Mouse (Mus musculus): Measurements from ENCODE around the gene Os9.
"Not testable (repeated sequence)": the region's sequence is repeated elsewhere in the genome, so short reads cannot be mapped to it uniquely, and the experiment has no call there.

The Os9 gene

DNA sequence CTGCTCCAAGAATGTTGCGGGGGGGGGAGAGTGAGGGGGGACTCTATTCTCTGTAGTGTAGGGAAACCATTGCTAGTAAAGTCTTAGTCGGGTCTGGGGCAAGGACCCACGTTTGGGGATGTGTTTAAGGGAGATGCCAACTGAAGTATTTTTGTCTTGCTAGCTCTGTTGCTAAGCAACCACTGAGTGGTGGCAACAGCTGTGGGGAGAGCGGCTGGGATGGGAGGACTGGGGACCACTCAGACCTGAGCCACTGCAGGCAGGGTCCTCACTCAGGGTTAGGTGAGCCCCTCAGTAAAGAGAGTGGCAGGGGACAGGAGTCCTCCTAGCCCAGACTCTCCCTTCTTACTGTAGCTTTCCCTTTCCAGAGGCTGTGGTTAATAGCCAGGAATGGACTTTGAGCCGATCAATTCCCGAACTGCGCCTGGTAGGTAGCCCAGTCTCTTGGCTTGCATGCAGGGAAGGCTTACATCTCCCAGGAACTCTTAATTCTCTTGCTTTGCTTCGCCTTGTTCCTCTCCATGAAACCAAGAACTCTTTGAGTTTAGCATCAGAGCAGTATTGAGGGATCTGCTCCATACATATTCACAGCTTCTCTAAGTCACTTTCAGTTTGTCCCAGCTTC, 38.8 kb downstream of the Os9 start:
- ATAC-seq (ENCODE audit: low TSS enrichment) = 0 out of 2 replicates have a peak, but pooled peaks have one; percentile 15

DNA sequence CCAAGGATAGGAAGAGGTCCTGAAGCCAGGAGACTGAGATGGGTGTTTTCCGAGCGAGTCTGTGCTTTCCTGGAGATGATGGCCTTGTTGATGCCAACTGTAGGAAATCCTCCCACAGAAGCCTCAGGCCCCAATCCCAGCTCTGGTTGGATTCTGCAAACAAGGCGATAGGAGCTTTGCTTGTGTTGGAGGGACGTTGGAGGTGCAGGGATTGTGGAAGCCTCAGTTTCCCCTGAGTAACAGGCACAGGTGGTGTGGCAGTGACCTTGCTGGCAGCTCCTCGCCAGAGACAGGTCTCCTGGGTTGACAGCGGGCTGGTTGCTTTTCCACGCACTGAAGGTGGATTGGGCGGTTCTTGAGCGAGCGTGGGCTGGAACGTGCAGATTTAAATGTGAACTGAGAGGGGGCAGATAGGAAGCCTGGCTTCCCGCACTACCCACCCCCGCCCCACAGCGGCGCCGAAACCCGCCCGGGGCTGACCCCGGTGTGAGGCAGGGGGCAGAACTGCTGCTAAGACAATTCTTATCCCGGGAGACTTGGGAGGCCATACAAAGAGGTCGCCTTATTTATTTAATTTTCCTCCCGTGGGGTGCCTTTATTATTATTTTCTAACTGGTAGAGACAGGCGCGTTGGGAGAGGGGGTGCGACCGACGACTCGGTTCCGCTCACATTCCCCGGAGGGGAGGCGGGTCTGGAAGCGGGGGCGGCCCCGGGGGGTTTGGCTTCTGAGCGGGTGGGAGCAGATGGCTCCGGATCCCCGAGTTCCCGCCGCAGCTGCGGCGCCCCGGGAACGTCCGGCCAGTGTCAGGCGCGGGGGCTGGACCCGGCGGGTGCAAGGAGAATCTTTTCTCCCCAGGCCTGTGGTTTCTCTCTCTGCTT, 39.8 kb downstream of the Os9 start:
- peak; percentile 6; the same call in 1 of the 2 replicates for ATAC-seq (ENCODE audit: low TSS enrichment)

DNA sequence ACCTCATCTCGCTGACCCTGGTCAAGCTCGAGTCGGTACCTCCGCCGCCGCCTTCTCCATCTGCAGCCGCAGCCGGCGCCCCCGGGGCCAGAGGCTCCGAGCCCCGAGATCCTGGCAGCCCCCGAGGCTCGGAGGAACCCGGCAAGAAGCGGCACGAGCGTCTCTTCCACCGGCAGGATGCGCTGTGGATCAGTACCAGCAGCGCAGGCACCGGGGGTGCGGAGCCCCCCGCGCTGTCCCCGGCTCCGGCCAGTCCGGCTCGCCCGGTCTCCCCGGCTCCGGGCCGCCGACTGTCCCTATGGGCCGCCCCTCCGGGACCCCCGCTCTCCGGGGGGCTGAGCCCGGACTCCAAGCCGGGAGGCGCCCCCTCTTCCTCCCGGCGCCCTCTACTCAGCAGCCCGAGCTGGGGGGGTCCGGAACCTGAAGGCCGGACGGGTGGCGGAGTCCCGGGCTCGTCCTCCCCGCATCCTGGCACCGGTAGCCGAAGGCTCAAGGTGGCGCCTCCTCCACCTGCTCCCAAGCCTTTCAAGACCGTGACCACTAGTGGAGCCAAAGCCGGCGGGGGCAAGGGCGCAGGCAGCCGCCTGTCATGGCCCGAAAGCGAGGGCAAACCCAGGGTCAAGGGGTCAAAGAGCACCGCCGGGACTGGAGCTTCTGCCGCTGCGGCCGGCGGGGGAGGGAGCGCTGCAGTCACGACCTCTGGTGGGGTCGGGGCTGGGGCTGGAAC, 41.1 kb downstream of the Os9 start:
- no peak for ATAC-seq (ENCODE audit: low TSS enrichment)

DNA sequence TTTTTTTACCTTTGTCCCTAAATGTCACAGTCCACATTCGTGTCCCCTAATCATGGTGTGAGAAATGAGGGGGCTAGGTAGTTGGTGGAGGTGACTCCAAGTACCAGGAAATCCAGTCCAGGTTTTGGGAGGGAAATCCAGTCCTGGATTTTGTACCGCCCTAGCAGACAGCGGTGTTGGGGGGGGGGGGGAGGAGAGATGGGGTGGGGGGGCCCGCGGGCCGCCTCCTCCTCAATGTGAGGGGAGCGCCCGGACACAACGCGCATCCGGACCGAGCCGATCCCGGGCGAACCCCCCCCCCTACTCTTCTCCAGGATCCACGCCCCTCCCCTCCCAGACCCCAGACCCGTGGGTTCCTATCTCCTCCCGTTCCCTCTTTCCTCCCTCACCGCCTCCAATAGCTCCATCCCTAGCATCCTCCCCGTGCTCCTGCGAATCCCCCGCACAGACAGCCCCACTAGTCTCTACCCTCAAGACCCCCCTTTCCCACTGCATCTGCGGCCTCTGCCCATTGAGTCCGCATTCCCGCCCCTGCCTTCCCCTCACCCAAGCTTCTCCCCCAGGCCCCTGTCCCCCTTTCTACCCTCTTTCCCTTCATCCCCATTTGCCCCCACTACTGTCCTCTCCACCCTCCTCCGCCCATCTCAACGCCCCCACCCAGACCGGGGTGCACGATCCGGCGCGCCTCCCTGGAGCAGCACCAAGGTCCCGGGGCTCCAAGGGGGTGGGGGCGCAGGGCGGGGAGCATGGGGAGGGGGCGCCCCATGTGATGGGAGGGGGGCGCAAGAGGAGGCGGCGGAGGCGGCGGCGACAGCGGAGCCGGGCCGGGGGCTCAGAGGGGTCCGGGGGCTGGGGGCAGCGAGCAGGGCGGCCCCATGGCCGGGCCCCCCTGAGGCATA, 42.0 kb downstream of the Os9 start:
- no peak for ATAC-seq (ENCODE audit: low TSS enrichment)

DNA sequence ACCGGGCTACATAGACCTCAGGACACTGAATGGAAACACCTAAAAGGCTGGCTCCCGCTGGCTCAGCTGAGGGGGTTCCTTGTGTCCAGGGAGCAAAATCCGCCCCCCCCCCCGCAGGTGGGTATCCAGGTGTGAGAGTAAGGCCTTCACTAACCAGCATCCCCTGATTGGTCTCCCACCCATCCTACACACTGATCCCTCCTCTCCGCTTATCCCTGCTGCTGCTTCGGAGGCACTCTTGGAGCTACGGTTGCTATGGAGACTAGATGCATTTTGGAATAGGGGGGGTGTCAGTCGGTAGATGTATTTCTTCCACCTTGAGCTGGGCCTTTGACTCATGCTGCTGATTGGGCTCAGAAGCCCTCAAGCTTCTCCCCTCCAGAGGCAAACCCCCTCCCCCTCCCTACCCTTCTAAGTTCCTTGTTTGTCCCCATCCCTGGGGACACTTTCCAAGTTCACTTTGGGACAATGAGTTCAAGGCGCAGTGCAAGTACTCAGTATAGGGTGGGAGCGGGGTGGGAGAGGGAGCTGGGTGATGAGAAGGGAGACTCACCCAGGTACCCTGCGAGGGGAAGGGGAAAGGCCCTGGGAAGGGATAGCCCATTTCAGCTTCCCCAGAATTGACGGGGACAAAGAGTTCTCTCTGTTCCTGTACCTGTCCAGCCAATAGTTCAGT, 42.8 kb downstream of the Os9 start:
- peak; percentile 56 for ATAC-seq (ENCODE audit: low TSS enrichment)

DNA sequence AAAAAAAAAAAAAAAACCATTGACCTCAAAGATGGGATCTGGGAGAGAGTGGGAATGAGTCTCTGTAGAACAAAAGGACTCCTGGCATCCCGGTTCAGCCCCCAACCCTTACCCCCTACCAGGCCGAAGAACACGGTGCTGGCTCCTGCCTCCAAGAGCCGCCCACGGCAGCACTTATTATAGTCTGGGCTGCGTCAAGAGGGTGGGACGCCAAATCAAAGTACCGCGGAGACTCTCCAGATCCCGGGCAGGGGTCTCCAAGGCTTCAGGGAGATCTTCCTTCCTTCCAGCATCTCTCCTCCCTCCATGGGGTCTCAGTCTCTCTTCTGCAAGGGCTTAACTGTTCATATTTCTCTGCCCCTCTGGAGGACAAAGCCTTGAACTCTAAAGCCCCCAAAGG, 43.4 kb downstream of the Os9 start:
- no peak for ATAC-seq (ENCODE audit: low TSS enrichment)

DNA sequence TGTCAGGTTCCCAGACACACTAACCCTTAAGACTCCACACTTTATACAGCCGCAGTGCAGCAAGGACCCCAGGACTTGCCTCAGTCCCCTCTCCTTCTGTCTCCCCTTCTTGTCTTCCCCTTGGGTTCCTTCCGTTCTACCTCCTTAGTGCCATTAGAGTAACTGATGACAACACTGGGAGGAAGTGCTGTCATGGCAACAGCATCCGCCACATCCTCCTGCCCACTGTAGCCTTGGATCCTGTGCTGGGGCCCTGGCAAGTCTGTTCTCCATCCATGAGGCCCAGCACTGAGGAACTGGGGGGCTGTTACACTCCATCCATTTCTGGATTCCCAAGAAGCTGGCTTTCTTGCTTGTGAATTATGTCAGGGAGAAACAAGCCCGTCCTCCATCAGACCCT, 44.8 kb downstream of the Os9 start:
- peak; percentile 33; the same call in 1 of the 2 replicates for ATAC-seq (ENCODE audit: low TSS enrichment)

DNA sequence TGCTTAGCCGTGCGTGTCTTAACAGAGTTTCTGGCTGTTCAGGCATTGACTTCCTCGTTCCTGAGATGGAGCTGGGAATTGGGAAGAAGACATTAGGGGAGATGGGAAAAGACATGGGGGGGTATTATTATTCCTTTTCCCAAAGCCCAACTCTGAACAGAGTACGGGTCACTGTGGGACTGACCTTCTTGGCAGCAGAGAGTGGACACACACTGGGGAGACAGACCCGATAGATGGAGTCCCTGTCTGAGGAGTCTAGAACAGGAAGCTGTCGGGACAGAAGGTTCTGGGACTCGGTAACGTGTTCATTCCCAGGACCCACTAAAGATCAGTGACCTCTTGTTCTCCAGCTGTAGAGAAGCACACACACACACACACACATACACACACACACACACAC, 45.3 kb downstream of the Os9 start:
- ATAC-seq (ENCODE audit: low TSS enrichment) = no peak

DNA sequence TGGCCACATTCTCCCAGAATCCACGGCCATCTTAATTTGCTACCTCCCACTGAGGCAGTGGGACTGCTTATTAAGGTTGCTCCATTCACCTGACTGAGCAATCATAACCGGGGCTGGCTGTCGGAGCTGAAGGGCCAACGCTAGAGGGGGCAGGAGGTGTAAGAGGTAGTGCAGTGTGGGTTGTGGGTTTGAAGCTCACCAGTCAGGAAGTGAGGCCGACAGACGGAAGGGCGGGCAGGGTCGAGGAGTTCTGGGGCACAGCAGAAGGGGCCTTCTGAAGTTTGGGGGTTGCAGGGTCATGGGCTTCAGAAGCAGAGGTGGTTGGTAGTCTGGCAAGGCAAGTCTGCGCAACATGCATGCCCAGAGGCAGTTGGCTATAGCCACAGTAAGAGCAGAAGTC, 45.9 kb downstream of the Os9 start, which contains the start of gene Agap2:
Gene Agap2, plus strand, starts transcription at position 205 of the 400 bp plus-strand sequence.
- no peak for ATAC-seq (ENCODE audit: low TSS enrichment)

DNA sequence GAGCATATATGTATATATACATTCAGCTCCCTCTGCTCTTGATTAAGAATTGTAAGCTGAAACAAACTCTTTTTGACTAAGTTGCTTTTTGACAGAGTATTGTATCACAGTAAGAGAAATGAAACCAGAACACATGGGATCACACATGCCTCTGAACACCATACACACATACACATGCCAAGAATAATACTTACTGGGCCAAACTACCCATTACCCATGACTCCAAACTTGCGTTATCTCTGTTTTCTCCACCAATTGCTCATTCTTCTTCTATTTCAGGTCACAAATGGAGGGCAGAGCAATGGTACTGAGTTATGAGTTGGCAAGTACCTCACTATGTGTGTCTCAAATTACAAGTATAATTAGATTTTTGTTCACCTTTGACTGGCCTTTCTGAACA, 47.0 kb downstream of the Os9 start:
- ATAC-seq (ENCODE audit: low TSS enrichment) = no peak

DNA sequence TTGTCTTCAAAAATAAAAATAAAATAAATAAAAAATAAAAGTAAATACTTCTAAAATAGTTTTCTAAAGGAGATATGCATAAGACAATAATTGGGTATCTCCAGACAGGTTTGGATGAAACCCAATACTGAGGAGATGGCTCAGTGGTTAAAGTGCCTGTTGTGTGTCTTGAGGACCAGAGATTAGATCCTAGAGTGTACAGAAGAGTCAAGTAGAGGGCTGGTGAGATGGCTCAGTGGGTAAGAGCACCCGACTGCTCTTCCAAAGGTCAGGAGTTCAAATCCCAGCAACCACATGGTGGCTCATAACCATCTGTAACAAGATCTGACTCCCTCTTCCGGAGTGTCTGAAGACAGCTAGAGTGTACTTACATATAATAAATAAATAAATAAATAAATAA, 48.0 kb downstream of the Os9 start:
- not testable (repeated sequence) for ATAC-seq (ENCODE audit: low TSS enrichment)

DNA sequence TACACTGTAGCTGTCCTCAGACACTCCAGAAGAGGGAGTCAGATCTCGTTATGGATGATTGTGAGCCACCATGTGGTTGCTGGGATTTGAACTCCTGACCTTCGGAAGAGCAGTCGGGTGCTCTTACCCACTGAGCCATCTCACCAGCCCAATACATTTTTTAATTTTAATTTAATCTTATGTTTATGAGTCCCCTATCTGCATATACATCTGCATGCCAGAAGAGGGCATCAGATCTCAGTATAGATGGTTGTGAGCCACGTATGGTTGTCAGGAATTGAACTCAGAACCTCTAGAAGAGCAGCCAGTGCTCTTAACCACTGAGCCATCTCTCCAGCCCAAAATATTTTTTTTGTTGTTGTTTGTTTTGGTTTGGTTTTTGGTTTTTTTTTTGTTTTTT, 48.7 kb downstream of the Os9 start:
- not testable (repeated sequence) for ATAC-seq (ENCODE audit: low TSS enrichment)

DNA sequence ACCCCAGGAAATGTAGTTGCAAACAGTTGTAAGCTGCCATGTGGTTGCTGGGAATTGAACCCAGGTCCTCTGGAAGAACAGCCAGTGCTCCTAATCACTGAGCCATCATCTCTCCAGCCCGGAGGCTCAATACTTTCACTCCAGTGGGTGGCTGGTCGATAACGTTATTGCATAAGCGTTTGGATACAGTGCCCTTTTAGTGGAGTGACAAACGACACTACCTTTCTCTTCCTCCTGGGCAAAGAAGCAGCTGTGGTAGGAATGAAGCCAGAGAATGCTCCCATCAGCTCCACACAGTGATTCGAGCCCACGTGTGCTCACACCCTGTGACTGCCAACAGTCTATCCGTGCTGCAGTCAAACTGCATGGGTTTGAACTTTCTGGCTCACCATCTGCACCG, 49.7 kb downstream of the Os9 start:
- ATAC-seq (ENCODE audit: low TSS enrichment) = no peak

DNA sequence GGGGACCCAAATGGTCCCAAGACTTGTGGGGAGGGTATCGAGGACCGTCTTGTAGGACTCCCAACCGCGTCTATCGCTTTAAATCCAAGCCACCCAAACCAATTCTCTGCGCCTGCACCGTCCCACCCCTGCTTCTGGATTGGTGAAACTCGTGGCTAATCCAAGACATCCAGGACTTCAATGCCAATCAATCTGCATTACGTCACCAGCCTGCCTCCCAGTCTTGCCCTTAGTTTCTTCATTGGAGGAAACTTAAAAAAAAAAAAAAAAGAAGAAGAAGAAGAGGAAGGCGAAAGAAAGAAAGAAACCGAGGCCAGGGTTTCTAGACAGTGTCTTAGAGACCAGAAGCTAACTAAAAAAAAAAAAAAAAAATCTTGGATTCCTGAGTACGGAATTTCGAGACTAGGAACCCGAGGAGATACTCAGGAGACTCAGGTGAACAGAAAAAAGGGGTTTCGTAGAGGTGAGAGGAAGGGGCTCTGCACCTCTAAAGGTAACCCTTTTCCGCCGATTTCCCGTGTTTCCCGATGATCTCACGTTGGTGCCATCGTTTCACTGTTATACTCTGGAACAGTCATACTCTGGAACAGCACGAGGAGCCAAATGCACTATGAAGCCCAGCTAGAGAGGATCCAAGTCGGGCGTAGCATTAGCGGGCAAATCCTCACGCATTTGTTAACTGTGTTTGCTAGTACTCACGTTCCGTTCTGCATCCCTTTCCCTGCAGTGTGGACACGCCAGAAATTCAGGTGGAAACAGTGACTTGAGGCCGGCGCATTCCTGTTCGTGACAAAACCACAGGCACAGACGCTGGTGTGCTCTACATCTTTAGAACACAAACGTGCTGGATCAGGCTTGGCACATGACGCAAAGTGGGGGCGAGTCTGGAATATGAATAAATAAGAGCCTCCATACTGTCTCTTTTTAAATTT, 50.5 kb downstream of the Os9 start, which contains the start of gene Tspan31:
Gene Tspan31, minus strand, starts transcription at position 75 of the 932 bp plus-strand sequence.
- ATAC-seq (ENCODE audit: low TSS enrichment) = peak; percentile 82

DNA sequence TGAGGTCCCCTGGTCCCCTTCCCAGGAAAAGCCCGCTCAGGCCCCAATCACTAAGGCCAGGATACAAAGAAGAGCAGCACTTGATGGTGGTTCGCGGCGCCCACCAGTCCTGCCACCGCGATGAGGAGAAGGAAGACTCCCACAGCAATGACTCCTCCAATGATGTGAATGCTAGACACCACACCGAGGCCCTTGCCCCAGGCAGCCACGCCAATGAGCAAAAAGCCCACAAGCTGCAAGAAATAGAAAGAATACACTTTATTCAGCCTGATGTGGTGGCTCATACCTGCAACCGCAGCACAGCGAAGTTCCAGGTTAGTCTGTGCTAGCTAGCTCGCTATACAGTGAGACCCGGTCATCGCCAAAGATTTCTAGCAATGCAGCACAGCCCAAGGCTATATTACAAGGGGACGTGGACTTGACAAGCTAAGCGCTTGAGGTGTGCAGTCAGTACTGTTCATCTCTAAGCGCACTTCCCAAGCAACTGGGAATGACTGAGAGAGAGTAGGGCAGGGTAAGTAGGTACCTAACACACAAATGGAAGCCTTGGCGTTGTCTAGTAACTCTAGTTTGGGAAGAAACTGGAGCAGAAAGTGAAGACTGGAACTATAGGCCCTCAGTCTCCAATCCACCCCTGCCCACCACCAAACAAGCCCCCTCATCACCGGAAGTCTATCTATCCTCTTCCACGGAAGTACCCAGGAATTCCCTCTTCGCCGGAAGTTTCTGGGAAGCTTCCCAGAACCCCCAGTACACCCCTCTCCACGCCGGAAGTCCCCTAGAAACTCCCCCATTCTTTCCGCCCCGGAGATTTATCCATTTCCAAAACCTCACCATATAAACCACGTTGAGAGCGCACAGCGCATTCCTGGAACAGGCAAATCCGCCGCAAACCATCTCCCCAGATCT, 51.4 kb downstream of the Os9 start:
- peak; percentile 14 for ATAC-seq (ENCODE audit: low TSS enrichment)

DNA sequence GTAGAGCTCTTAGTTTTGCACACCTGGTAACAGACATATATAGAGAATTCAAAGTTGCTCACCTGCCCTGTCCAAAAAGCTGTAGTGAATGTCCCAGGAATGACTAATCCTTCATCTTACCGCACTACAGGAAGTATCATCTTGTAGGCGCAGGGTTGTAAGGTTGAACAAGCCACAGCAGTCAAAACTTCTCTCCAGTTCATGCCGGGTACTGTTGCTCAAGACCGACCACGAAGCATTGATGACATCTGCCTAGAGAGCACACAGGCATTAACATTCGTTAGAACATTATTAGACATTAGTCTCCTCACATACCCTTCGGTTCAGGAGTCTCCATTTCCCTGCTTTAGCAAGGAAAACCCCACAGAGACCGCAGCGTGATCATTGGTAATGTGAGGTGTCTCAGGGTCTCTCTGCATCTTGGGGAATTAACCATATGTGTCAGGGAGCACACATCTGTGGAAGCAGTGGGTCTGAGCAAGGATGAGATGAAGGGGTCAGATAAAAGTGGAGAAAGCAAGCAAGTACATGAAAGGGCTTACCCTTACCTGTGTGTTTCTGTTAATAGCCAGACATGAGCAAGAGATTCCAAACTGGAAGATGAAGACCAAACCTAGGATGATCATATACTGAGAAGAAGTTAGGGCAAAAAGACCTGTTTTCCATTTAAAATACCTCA, 52.4 kb downstream of the Os9 start:
- ATAC-seq (ENCODE audit: low TSS enrichment) = no peak

DNA sequence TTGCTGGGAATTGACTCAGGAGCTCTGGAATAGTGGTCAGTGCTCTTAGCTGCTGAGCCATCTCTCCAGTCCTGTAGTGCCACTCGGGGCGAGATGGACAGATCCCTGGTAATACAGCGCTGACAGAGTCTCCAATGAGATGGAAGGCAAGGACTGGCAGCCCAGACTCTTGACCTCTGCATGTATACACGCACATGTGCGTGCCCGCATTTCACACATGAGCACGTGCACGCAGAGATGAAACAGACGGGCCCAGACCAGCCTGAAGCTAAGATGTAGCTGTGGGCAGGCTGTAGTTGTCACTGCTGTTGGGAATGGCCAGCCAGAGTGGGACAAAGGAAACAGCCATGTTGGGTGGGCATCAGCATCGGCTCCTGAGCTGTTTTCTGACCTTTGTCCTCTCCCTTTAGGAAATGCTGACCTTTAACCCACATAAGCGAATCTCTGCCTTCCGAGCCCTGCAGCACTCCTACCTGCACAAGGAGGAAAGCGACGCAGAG, 54.4 kb downstream of the Os9 start:
- no peak for ATAC-seq (ENCODE audit: low TSS enrichment)

DNA sequence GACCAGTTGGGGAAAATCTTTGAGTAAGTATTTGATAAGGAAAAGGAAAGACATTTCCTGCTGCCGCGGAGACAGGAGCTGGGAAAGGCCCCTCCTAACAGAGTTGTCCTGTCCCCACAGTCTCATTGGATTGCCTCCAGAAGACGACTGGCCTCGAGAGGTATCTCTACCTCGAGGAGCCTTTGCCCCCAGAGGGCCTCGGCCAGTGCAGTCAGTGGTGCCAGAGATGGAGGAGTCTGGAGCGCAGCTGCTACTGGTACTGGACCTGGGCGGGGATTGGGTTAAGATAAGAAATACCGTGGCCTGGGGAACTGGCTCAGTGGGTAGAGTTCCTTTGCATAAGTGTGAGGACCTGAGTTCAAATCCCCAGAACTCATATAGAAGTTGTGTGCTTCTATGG, 55.0 kb downstream of the Os9 start:
- no peak for ATAC-seq (ENCODE audit: low TSS enrichment)
